Mouse (Mus musculus) embryonic fibroblast, embryonic 13.5 days (primary cell): ENCODE results near the gene Fancc.

Experiments used
- CTCF ChIP-seq: IDR thresholded peaks from 2 replicates; pipeline ENCODE4 v1.5.1; 2011; ENCODE audit warnings: mild to moderate bottlenecking, control low read depth, low read length, moderate library complexity, borderline replicate concordance; ENCODE audit not compliant: insufficient read depth
- POLR2A ChIP-seq: IDR thresholded peaks from 2 replicates; pipeline ENCODE4 v1.6.1; 2011; ENCODE audit warnings: low read depth, mild to moderate bottlenecking, control low read depth, low read length, moderate library complexity

DNA sequence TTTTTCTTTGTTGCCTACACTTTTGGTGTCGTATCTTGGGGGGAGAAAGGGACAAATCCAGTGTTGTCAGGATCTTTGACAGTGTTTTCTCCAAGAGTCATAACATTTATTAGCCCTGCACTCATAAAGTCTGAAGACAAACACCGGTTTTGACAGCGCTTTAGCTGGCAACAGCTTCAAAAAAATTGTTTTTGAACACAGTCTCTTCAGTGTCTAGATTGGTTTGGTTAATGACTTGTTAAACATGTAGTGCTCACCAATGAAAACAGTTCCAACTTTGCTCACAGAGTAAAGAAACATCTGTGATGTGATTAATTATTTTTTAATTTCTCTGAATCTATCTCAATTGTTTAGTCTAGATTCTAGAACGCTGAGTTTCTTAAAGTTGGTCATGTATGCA is 137.7 kb downstream of the Fancc start:
- TF ChIP-seq POLR2A: no peak
- TF ChIP-seq CTCF: no peak
